Mouse (Mus musculus) CH12.LX (cell line): Measurements from ENCODE around the gene Mfsd11.

ENCODE experiments used
- CTCF ChIP-seq, 2 experiments: IDR thresholded peaks in 1 of 2; conservative IDR thresholded peaks in 1 of 2; 2 replicates each; pipeline ENCODE4 v1.5.1; 2011 to 2012; ENCODE audit warnings: low read depth in 2 of 2, low read length in 2 of 2, improper control_type of control experiment in 1 of 2, inconsistent platforms in 1 of 2, mild to moderate bottlenecking in 1 of 2, moderate library complexity in 1 of 2
- MAFK ChIP-seq: IDR thresholded peaks from 2 replicates; pipeline ENCODE4 v1.6.1; 2011; ENCODE audit warnings: low read length, improper control_type of control experiment; ENCODE audit not compliant: insufficient replicate concordance
- POLR2A ChIP-seq: IDR thresholded peaks from 2 replicates; pipeline ENCODE4 v1.6.1; 2011; ENCODE audit warnings: low read depth, mild to moderate bottlenecking, improper control_type of control experiment, low read length
- SIN3A ChIP-seq: IDR thresholded peaks from 2 replicates; pipeline ENCODE4 v1.6.1; 2012; ENCODE audit warnings: low read length, improper control_type of control experiment, inconsistent platforms
- TBP ChIP-seq: conservative IDR thresholded peaks from 2 replicates; pipeline ENCODE4 v1.6.1; 2011; ENCODE audit warnings: low read depth, low read length, improper control_type of control experiment

DNA sequence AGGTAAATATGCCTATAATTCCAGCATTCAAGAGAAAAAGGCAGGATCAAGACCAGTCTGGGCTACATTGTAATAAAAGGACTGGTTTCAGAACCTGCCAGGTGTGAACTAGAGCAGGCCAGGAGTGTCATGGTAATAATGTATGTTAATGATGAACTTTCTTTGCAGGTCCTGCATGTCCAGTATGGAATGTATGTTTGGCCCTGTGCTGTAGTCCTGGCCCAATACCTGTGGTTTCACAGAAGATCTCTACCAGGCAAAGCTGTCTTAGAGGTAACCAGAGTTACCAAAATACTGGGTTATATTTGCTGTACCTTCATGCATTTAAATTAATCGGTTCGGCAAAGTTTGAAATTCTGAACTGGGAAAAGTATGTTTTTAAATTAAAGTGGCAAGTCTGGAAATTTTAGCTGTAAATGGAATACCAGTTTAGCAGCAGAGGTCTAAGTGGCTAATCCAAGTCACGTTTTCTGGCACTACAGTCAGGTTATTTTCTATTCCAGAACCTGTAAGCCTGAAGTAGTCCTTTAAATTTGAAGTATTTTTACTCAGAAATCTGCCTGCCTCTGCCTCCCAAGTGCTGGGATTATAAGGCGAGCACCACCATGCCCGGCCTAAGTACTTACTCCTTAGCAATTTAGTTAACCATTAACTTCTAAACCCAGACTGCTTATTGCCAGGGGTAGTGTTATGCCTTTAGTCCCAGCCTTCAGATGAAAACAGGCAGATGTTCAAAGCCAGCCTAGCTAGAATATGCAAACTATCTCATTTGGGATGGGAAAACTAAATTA, 4.0 kb upstream of the Mfsd11 start:
- TF ChIP-seq CTCF (conservative IDR thresholded peaks at IDR 0.05 in 1 of 2, IDR thresholded peaks at IDR 0.05 in 1 of 2; ENCODE audit: low read depth in 2 of 2, low read length in 2 of 2) = no peak
- TF ChIP-seq POLR2A = no peak; the same call in none of the 2 replicates
- TF ChIP-seq MAFK = no peak
- TF ChIP-seq SIN3A = no peak
- TF ChIP-seq TBP = no peak
